Mouse (Mus musculus) heart, postnatal 0 days (tissue): ENCODE data around the gene Tceal7.

Source experiments
- CTCF ChIP-seq: IDR thresholded peaks from 2 replicates; pipeline ENCODE4 v1.5.1; 2016; ENCODE audit warnings: antibody characterized with exemption, control low read depth, low read depth
- EP300 ChIP-seq: IDR thresholded peaks from 2 replicates; pipeline ENCODE4 v1.6.1; 2016; ENCODE audit warnings: antibody characterized with exemption, low read depth

- TF ChIP-seq CTCF (no peak), EP300 (no peak)
These were observed 10.2 kb upstream of the Tceal7 start for GRCm38 (mm10) chrX:136204406-136204805.
